Mouse (Mus musculus): Measurements from ENCODE around the gene Gm5965. TPM values are rescaled to one million over a fixed set of nuclear protein-coding genes. Genes with fewer than 3 reads are reported as not detected.
"Not testable (repeated sequence)": the region's sequence is repeated elsewhere in the genome, so short reads cannot be mapped to it uniquely, and the experiment has no call there.

Gene Gm5965
- not detected in 2 replicates for polyA plus RNA-seq (2016; fragmentation: Nextera tagmentation; extraction: Ambion mirVana)

GRCm38 (mm10) chr16:88777596-88777995 lies at the start of gene Gm5965:
Gm5965 (plus strand) TSS chr16:88777896.
- DNase-seq (ENCODE audit: low spot score): no peak
- Histone ChIP-seq H3K4me3 (no peak within 1 kb of the TSS), H3K4me1 (no peaks in the 10 kb centered on the region), H3K27me3 (ENCODE audit: low read depth, poor library complexity, severe bottlenecking) (no peaks in the 10 kb centered on the region), H3K9me3 (replicated peaks) (no peaks in the 10 kb centered on the region), H3K36me3 (no peaks in the 10 kb centered on the region), H3K27ac (no peak within 1 kb of the TSS)
- 92% methylated on average over 5 of the region's 6 CpGs for WGBS

GRCm38 (mm10) chr16:88728812-88729275 lies 48.9 kb upstream of the Gm5965 start, which contains the start of gene Krtap13-1:
Krtap13-1 (plus strand) TSS chr16:88728862.
- 86% methylated on average over 4 of the region's 4 CpGs for WGBS
- no peaks in the 10 kb centered on the region for H3K4me1 ChIP-seq
- H3K27me3 ChIP-seq (ENCODE audit: low read depth, poor library complexity, severe bottlenecking): no peaks in the 10 kb centered on the region
- H3K36me3 ChIP-seq: no peaks in the 10 kb centered on the region
- H3K4me3 ChIP-seq: no peak within 1 kb of the TSS
- H3K9me3 ChIP-seq (replicated peaks): no peaks in the 10 kb centered on the region
- DNase-seq (ENCODE audit: low spot score): no peak
- no peak within 1 kb of the TSS for H3K27ac ChIP-seq

GRCm38 (mm10) chr16:88735391-88735790 lies 42.3 kb upstream of the Gm5965 start:
- Histone ChIP-seq H3K27me3 (ENCODE audit: low read depth, poor library complexity, severe bottlenecking) (no peaks in the 10 kb centered on the region), H3K36me3 (no peaks in the 10 kb centered on the region), H3K4me1 (no peaks in the 10 kb centered on the region), H3K27ac (no peak overlapping the region), H3K9me3 (replicated peaks) (no peaks in the 10 kb centered on the region), H3K4me3 (no peak overlapping the region)
- WGBS: 80% methylated on average over 2 of the region's 2 CpGs
- no peak for DNase-seq (ENCODE audit: low spot score)

GRCm38 (mm10) chr16:88744750-88745340 lies 32.9 kb upstream of the Gm5965 start:
- H3K4me1 ChIP-seq: peaks cover 6% of the 10 kb centered on the region; the same call in 1 of the 2 replicates

GRCm38 (mm10) chr16:88747943-88748342 lies 29.8 kb upstream of the Gm5965 start:
- Histone ChIP-seq H3K4me3 (no peak overlapping the region), H3K36me3 (no peaks in the 10 kb centered on the region), H3K27ac (no peak overlapping the region), H3K9me3 (replicated peaks) (no peaks in the 10 kb centered on the region), H3K27me3 (ENCODE audit: low read depth, poor library complexity, severe bottlenecking) (no peaks in the 10 kb centered on the region), H3K4me1 (peaks cover 6% of the 10 kb centered on the region; the same call in 1 of the 2 replicates)
- DNase-seq (ENCODE audit: low spot score): no peak
- 61% methylated on average over 4 of the region's 4 CpGs for WGBS

More at GRCm38 (mm10) chr16:88744750-88745340, 32.9 kb upstream of the Gm5965 start:
- H3K27me3 ChIP-seq (ENCODE audit: low read depth, poor library complexity, severe bottlenecking): no peaks in the 10 kb centered on the region
- 93% methylated on average over 4 of the region's 4 CpGs for WGBS
- no peaks in the 10 kb centered on the region for H3K9me3 ChIP-seq (replicated peaks)
- no peak for DNase-seq (ENCODE audit: low spot score)
- H3K27ac ChIP-seq: no peak overlapping the region
- H3K36me3 ChIP-seq: no peaks in the 10 kb centered on the region
- H3K4me3 ChIP-seq: no peak overlapping the region

- not testable (repeated sequence) for H3K4me1 ChIP-seq; H3K27me3 ChIP-seq (ENCODE audit: low read depth, poor library complexity, severe bottlenecking); H3K27ac ChIP-seq; H3K36me3 ChIP-seq; DNase-seq (ENCODE audit: low spot score); H3K4me3 ChIP-seq; H3K9me3 ChIP-seq (replicated peaks)
- WGBS: 93% methylated on average over 3 of the region's 3 CpGs
These were observed 26.2 kb upstream of the Gm5965 start, which contains the start of gene Krtap13 for GRCm38 (mm10) chr16:88751535-88751934. Krtap13 (minus strand) TSS chr16:88751635.

- 92% methylated on average over 3 of the region's 3 CpGs for WGBS
- not testable (repeated sequence) for H3K4me3 ChIP-seq; H3K4me1 ChIP-seq; H3K27ac ChIP-seq; H3K36me3 ChIP-seq; H3K9me3 ChIP-seq (replicated peaks); DNase-seq (ENCODE audit: low spot score); H3K27me3 ChIP-seq (ENCODE audit: low read depth, poor library complexity, severe bottlenecking)
These were observed 19.1 kb upstream of the Gm5965 start, which contains the start of gene 2310034C09Rik for GRCm38 (mm10) chr16:88758547-88758946. 2310034C09Rik (plus strand) TSS chr16:88758847.

- 89% methylated on average over 2 of the region's 2 CpGs for WGBS
- no peaks in the 10 kb centered on the region for H3K36me3 ChIP-seq
- H3K4me1 ChIP-seq: no peaks in the 10 kb centered on the region
- H3K27ac ChIP-seq: no peak within 1 kb of the TSS
- H3K27me3 ChIP-seq (ENCODE audit: low read depth, poor library complexity, severe bottlenecking): no peaks in the 10 kb centered on the region
- H3K9me3 ChIP-seq (replicated peaks): no peaks in the 10 kb centered on the region
- H3K4me3 ChIP-seq: no peak within 1 kb of the TSS
- DNase-seq (ENCODE audit: low spot score): no peak
These were observed 3.6 kb upstream of the Gm5965 start, which contains the start of gene 2310057N15Rik for GRCm38 (mm10) chr16:88774106-88774505. 2310057N15Rik (minus strand) TSS chr16:88774206.

GRCm38 (mm10) chr16:88786786-88787185 lies 9.1 kb downstream of the Gm5965 start:
- no peaks in the 10 kb centered on the region for H3K36me3 ChIP-seq
- DNase-seq (ENCODE audit: low spot score): no peak
- no peaks in the 10 kb centered on the region for H3K27me3 ChIP-seq (ENCODE audit: low read depth, poor library complexity, severe bottlenecking)
- WGBS: 86% methylated on average over 2 of the region's 2 CpGs
- H3K9me3 ChIP-seq (replicated peaks): no peaks in the 10 kb centered on the region
- H3K4me3 ChIP-seq: no peak overlapping the region
- H3K4me1 ChIP-seq: no peaks in the 10 kb centered on the region
- H3K27ac ChIP-seq: no peak overlapping the region

- no peak for DNase-seq (ENCODE audit: low spot score)
- H3K27ac ChIP-seq: no peak within 1 kb of the TSS
- 93% methylated on average over 2 of the region's 2 CpGs for WGBS
- no peaks in the 10 kb centered on the region for H3K4me1 ChIP-seq
- no peaks in the 10 kb centered on the region for H3K9me3 ChIP-seq (replicated peaks)
- no peaks in the 10 kb centered on the region for H3K27me3 ChIP-seq (ENCODE audit: low read depth, poor library complexity, severe bottlenecking)
- H3K4me3 ChIP-seq: no peak within 1 kb of the TSS
- H3K36me3 ChIP-seq: no peaks in the 10 kb centered on the region
These were observed 34.1 kb downstream of the Gm5965 start, which contains the start of gene Gm20741 for GRCm38 (mm10) chr16:88811827-88812226. Gm20741 (minus strand) TSS chr16:88812220.

- Histone ChIP-seq H3K36me3 (no peaks in the 10 kb centered on the region), H3K4me3 (no peak within 1 kb of the TSS), H3K9me3 (replicated peaks) (no peaks in the 10 kb centered on the region), H3K27me3 (ENCODE audit: low read depth, poor library complexity, severe bottlenecking) (no peaks in the 10 kb centered on the region), H3K4me1 (no peaks in the 10 kb centered on the region), H3K27ac (no peak within 1 kb of the TSS)
- DNase-seq (ENCODE audit: low spot score): no peak
- WGBS: 83% methylated on average over 3 of the region's 3 CpGs
These were observed 42.4 kb downstream of the Gm5965 start, which contains the start of gene Krtap15 for GRCm38 (mm10) chr16:88820066-88820465. Krtap15 (plus strand) TSS chr16:88820215.

- no peak for DNase-seq (ENCODE audit: low spot score)
- Histone ChIP-seq H3K27me3 (ENCODE audit: low read depth, poor library complexity, severe bottlenecking) (no peaks in the 10 kb centered on the region), H3K4me1 (peaks cover 17% of the 10 kb centered on the region), H3K27ac (no peak overlapping the region), H3K36me3 (no peaks in the 10 kb centered on the region), H3K9me3 (replicated peaks) (no peaks in the 10 kb centered on the region), H3K4me3 (no peak overlapping the region)
- WGBS: 89% methylated on average over 3 of the region's 3 CpGs
These were observed 46.0 kb downstream of the Gm5965 start for GRCm38 (mm10) chr16:88823736-88824135.

GRCm38 (mm10) chr16:88826095-88826652 lies 48.5 kb downstream of the Gm5965 start, which contains the start of gene Krtap14:
Krtap14 (minus strand) TSS chr16:88826145.
- H3K9me3 ChIP-seq (replicated peaks): no peaks in the 10 kb centered on the region
- no peak for DNase-seq (ENCODE audit: low spot score)
- no peaks in the 10 kb centered on the region for H3K36me3 ChIP-seq
- whole genome bisulfite sequencing: 51% methylated on average over 9 of the region's 9 CpGs
- H3K4me3 ChIP-seq: no peak within 1 kb of the TSS
- H3K27ac ChIP-seq: no peak within 1 kb of the TSS
- H3K27me3 ChIP-seq (ENCODE audit: low read depth, poor library complexity, severe bottlenecking): no peaks in the 10 kb centered on the region
- peaks cover 17% of the 10 kb centered on the region for H3K4me1 ChIP-seq
